Mouse (Mus musculus): ENCODE measurements around the gene Ddx46.
A peak's percentile ranks its signal among the peaks of the same experiment; 100 is the strongest.
"Not testable (repeated sequence)": the region's sequence is repeated elsewhere in the genome, so short reads cannot be mapped to it uniquely, and the experiment has no call there.

The Ddx46 gene

GRCm38 (mm10) chr13:55600657-55601056 is 34.2 kb upstream of the Ddx46 start:
- TF ChIP-seq NANOG (IDR thresholded peaks at IDR 0.05; ENCODE audit: borderline replicate concordance, low read length) (no peak), POU5F1 (IDR thresholded peaks at IDR 0.05; ENCODE audit: borderline replicate concordance, low read length) (no peak), CTCF (conservative IDR thresholded peaks at IDR 0.05; ENCODE audit: low read length) (no peak)
- H3K4me1 ChIP-seq (replicated peaks; ENCODE audit: low read depth, low read length) = peaks cover 57% of the 10 kb centered on the region
- no peaks in the 10 kb centered on the region for H3K9me3 ChIP-seq (ENCODE audit: low read length)
- no peaks in the 10 kb centered on the region for H3K27me3 ChIP-seq (ENCODE audit: insufficient read depth, low read length)
- peaks cover 49% of the 10 kb centered on the region for H3K36me3 ChIP-seq (ENCODE audit: insufficient read depth, low read length)
- peak overlapping the region; percentile 98 for H3K4me3 ChIP-seq (replicated peaks; ENCODE audit: low read length)

DNA sequence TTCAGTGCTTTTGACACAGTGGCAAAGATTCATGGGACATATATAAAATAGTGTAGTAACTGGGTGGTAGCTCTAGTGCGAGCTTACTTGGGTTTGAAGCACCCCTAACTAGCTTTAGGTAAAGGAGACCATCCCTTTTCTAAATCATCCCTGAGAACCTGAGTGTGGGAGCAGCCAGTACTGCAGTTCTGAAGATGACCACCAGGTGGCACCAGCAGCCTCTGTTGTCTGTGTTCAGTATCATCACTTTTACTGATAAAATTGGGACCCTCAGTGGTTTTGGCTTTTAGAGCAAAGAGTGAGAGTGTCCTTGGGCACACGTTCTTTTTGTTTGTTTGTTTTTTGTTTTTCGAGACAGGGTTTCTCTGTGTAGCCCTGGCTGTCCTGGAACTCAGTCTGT is 33.2 kb upstream of the Ddx46 start:
- H3K4me1 ChIP-seq (replicated peaks; ENCODE audit: low read depth, low read length) = peaks cover 57% of the 10 kb centered on the region
- H3K27me3 ChIP-seq (ENCODE audit: insufficient read depth, low read length) = no peaks in the 10 kb centered on the region
- H3K36me3 ChIP-seq (ENCODE audit: insufficient read depth, low read length) = peaks cover 39% of the 10 kb centered on the region
- H3K9me3 ChIP-seq (ENCODE audit: low read length) = no peaks in the 10 kb centered on the region
- TF ChIP-seq CTCF (conservative IDR thresholded peaks at IDR 0.05; ENCODE audit: low read length) (peak; percentile 98), POU5F1 (IDR thresholded peaks at IDR 0.05; ENCODE audit: borderline replicate concordance, low read length) (no peak)
- H3K4me3 ChIP-seq (replicated peaks; ENCODE audit: low read length) = no peak overlapping the region

DNA sequence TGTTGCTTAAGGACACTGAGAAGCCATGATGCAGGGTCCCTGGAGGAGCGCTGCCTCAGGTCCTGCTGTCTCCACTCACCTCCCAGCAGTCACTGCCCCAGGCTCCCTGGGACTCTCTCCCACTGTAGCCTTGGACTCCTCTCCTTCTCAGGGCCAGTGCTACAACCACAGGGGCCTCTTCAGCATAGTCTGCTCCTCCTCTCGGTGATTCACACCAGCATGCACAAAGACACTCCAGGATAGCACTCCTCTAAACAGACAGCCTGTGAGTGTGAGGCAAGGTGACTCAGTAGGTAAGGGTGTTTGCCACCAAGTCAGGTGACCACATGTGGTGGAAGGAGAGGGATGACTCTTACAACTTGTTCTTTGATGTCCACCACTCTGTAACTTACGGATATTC is 30.2 kb upstream of the Ddx46 start:
- Histone ChIP-seq H3K36me3 (ENCODE audit: insufficient read depth, low read length) (peaks cover 50% of the 10 kb centered on the region), H3K27me3 (ENCODE audit: insufficient read depth, low read length) (no peaks in the 10 kb centered on the region), H3K9me3 (ENCODE audit: low read length) (no peaks in the 10 kb centered on the region), H3K4me1 (replicated peaks; ENCODE audit: low read depth, low read length) (peaks cover 75% of the 10 kb centered on the region), H3K4me3 (replicated peaks; ENCODE audit: low read length) (0 out of 2 replicates have a peak overlapping the region, but pooled peaks have one; percentile 43)
- no peak for TF ChIP-seq NANOG (IDR thresholded peaks at IDR 0.05; ENCODE audit: borderline replicate concordance, low read length)
- TF ChIP-seq CTCF (conservative IDR thresholded peaks at IDR 0.05; ENCODE audit: low read length) = no peak
- no peak for TF ChIP-seq POU5F1 (IDR thresholded peaks at IDR 0.05; ENCODE audit: borderline replicate concordance, low read length)

DNA sequence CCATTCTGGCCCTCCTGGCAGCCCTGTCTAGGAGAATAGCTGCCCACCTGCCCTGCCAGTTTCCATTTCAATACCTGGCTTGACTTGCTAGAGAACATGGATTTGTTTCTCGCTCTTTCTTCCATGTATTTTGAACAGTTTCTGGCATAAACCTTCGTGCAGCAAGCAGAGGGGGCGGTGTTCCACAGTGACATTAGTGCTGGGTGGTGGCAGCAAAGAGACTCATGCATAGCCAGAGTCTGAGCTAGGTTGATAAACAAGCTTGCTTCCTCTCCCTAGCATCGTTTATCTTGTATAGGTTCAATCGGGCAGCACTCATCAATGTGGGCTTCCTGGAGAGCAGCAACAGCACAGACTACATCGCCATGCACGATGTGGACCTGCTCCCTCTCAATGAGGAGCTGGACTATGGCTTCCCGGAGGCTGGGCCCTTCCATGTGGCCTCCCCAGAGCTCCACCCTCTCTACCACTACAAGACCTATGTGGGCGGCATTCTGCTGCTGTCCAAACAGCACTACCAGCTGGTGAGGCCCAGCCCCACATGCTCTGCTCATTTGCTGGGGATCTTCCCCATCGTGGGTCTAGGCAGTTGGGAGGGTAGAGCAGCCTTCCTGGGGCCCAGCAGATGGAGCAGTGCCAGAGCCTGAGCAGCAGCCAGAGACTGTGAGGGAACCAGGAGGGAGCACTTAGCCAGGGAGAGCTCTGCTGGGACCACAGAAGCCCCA is 27.8 kb upstream of the Ddx46 start:
- H3K4me1 ChIP-seq (replicated peaks; ENCODE audit: low read depth, low read length) = peaks cover 67% of the 10 kb centered on the region
- H3K36me3 ChIP-seq (ENCODE audit: insufficient read depth, low read length) = peaks cover 57% of the 10 kb centered on the region

DNA sequence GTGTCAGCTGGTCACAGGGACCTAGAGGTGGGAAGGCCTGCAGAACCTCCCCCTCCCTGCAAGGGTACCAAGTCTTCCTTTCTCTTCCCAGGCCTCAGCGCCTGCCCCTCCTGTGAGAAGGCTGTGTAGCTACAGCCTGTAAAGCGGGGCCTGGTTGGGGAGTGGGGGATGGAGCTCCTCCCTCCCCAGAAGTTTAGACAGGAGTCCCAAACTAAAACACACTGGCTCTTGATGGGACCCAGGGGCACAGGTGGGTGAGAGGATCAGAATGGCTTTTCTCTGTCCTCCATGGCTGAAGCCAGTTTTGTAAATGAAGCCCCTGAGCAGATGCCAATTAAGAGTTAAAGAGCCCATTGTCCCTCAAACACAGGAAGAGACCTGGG is 27.2 kb upstream of the Ddx46 start:
- H3K9me3 ChIP-seq (ENCODE audit: low read length) = no peaks in the 10 kb centered on the region
- H3K36me3 ChIP-seq (ENCODE audit: insufficient read depth, low read length) = peaks cover 53% of the 10 kb centered on the region
- H3K27me3 ChIP-seq (ENCODE audit: insufficient read depth, low read length) = no peaks in the 10 kb centered on the region
- no peak overlapping the region for H3K4me3 ChIP-seq (replicated peaks; ENCODE audit: low read length)
- no peak for TF ChIP-seq NANOG (IDR thresholded peaks at IDR 0.05; ENCODE audit: borderline replicate concordance, low read length)
- TF ChIP-seq POU5F1 (IDR thresholded peaks at IDR 0.05; ENCODE audit: borderline replicate concordance, low read length) = no peak
- TF ChIP-seq CTCF (conservative IDR thresholded peaks at IDR 0.05; ENCODE audit: low read length) = no peak
- peaks cover 69% of the 10 kb centered on the region for H3K4me1 ChIP-seq (replicated peaks; ENCODE audit: low read depth, low read length)

More for the DNA sequence above, 27.8 kb upstream of the Ddx46 start:
- Histone ChIP-seq H3K4me3 (replicated peaks; ENCODE audit: low read length) (no peak overlapping the region), H3K27me3 (ENCODE audit: insufficient read depth, low read length) (no peaks in the 10 kb centered on the region), H3K9me3 (ENCODE audit: low read length) (no peaks in the 10 kb centered on the region)
- TF ChIP-seq NANOG (IDR thresholded peaks at IDR 0.05; ENCODE audit: borderline replicate concordance, low read length) = no peak

DNA sequence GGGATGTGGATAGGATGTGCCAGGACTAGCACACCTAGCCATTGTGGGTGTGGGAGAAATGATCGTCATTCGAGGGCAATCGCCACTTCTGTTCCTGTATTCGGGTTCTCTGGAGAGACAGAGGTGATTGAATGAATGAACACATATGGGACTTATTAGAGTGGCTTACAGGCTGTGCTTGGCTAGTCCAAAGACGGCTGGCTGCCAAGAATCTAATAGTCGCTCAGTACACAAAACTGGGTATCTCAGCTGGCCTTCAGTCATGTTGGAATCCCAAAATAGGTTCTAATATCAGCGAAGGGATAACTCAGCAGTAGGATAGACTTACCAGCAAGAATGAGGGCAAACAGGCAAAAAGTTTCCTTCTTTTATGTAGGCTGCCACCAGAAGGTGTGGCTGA is 22.8 kb upstream of the Ddx46 start:
- no peak for TF ChIP-seq CTCF (conservative IDR thresholded peaks at IDR 0.05; ENCODE audit: low read length)
- TF ChIP-seq POU5F1 (IDR thresholded peaks at IDR 0.05; ENCODE audit: borderline replicate concordance, low read length) = no peak
- no peak for TF ChIP-seq NANOG (IDR thresholded peaks at IDR 0.05; ENCODE audit: borderline replicate concordance, low read length)
- H3K4me1 ChIP-seq (replicated peaks; ENCODE audit: low read depth, low read length) = peaks cover 42% of the 10 kb centered on the region
- H3K9me3 ChIP-seq (ENCODE audit: low read length) = no peaks in the 10 kb centered on the region
- no peak overlapping the region for H3K4me3 ChIP-seq (replicated peaks; ENCODE audit: low read length)
- no peaks in the 10 kb centered on the region for H3K27me3 ChIP-seq (ENCODE audit: insufficient read depth, low read length)
- peaks cover 35% of the 10 kb centered on the region for H3K36me3 ChIP-seq (ENCODE audit: insufficient read depth, low read length)

DNA sequence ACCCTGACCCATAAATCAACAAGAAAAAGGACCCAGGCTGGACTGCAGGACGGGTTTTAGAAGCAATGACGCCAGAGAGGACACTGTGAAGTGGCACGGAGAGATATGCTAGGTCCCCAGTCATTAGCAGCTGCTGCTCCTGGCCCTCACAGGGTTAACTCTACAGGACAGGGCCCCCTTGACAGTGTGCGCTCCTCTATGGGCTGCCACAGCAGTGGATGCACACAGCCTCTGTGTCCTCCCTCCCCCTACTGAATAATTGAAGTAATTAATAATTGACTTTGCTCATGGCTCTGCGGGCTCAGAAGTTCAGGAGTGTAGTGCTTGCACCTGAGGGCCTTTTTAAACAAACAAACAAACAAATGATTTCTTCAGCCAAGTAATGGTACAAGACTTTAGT is 21.4 kb upstream of the Ddx46 start:
- Histone ChIP-seq H3K4me3 (replicated peaks; ENCODE audit: low read length) (no peak overlapping the region), H3K4me1 (replicated peaks; ENCODE audit: low read depth, low read length) (peaks cover 27% of the 10 kb centered on the region), H3K36me3 (ENCODE audit: insufficient read depth, low read length) (peaks cover 20% of the 10 kb centered on the region), H3K27me3 (ENCODE audit: insufficient read depth, low read length) (no peaks in the 10 kb centered on the region), H3K9me3 (ENCODE audit: low read length) (no peaks in the 10 kb centered on the region)
- TF ChIP-seq CTCF (conservative IDR thresholded peaks at IDR 0.05; ENCODE audit: low read length) (no peak), POU5F1 (IDR thresholded peaks at IDR 0.05; ENCODE audit: borderline replicate concordance, low read length) (no peak), NANOG (IDR thresholded peaks at IDR 0.05; ENCODE audit: borderline replicate concordance, low read length) (no peak)

- Histone ChIP-seq H3K9me3 (ENCODE audit: low read length) (no peaks in the 10 kb centered on the region), H3K4me1 (replicated peaks; ENCODE audit: low read depth, low read length) (peaks cover 17% of the 10 kb centered on the region), H3K27me3 (ENCODE audit: insufficient read depth, low read length) (no peaks in the 10 kb centered on the region), H3K36me3 (ENCODE audit: insufficient read depth, low read length) (no peaks in the 10 kb centered on the region), H3K4me3 (replicated peaks; ENCODE audit: low read length) (no peak overlapping the region)
- TF ChIP-seq POU5F1 (IDR thresholded peaks at IDR 0.05; ENCODE audit: borderline replicate concordance, low read length) (no peak), CTCF (conservative IDR thresholded peaks at IDR 0.05; ENCODE audit: low read length) (no peak), NANOG (IDR thresholded peaks at IDR 0.05; ENCODE audit: borderline replicate concordance, low read length) (no peak)
These were observed 15.5 kb upstream of the Ddx46 start for GRCm38 (mm10) chr13:55619328-55619727.

- Histone ChIP-seq H3K4me1 (replicated peaks; ENCODE audit: low read depth, low read length) (peaks cover 23% of the 10 kb centered on the region), H3K9me3 (ENCODE audit: low read length) (no peaks in the 10 kb centered on the region), H3K4me3 (replicated peaks; ENCODE audit: low read length) (no peak overlapping the region), H3K36me3 (ENCODE audit: insufficient read depth, low read length) (peaks cover 8% of the 10 kb centered on the region), H3K27me3 (ENCODE audit: insufficient read depth, low read length) (no peaks in the 10 kb centered on the region)
- TF ChIP-seq NANOG (IDR thresholded peaks at IDR 0.05; ENCODE audit: borderline replicate concordance, low read length) = no peak
- no peak for TF ChIP-seq POU5F1 (IDR thresholded peaks at IDR 0.05; ENCODE audit: borderline replicate concordance, low read length)
- TF ChIP-seq CTCF (conservative IDR thresholded peaks at IDR 0.05; ENCODE audit: low read length) = no peak
These were observed 14.6 kb upstream of the Ddx46 start for GRCm38 (mm10) chr13:55620275-55620674.

DNA sequence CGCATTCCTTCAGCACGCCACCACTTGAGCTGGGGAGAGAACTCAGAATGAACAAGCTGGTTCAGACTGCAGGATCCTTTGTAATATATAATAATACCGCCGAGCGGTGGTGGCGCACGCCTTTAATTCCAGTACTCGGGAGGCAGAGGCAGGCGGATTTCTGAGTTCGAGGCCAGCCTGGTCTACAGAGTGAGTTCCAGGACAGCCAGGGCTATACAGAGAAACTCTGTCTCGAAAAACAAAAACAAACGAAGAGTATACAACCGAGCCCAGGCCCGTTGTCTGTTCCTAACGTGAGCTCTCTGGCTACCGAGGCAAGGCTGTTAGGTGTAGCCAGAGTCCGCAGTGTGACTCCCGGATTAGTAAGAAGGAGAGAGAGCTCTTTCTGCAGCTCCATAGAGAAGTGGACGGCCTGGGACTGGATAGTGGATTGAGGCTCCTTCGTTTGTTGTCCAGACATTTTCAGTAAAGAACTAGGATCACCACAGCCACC is 12.6 kb upstream of the Ddx46 start:
- Histone ChIP-seq H3K36me3 (ENCODE audit: insufficient read depth, low read length) (peaks cover 18% of the 10 kb centered on the region), H3K4me3 (replicated peaks; ENCODE audit: low read length) (peak overlapping the region; percentile 90), H3K4me1 (replicated peaks; ENCODE audit: low read depth, low read length) (peaks cover 24% of the 10 kb centered on the region)
- not testable (repeated sequence) for H3K9me3 ChIP-seq (ENCODE audit: low read length); H3K27me3 ChIP-seq (ENCODE audit: insufficient read depth, low read length)
